Mouse (Mus musculus) E14TG2a.4 (cell line): ENCODE measurements around the gene Brwd1.
"Not testable (repeated sequence)": the region's sequence is repeated elsewhere in the genome, so short reads cannot be mapped to it uniquely, and the experiment has no call there.

Experiments used
- CTCF ChIP-seq: conservative IDR thresholded peaks from 2 replicates; pipeline ENCODE4 v1.5.1; 2014; ENCODE audit warnings: low read length
- POU5F1 ChIP-seq: IDR thresholded peaks from 2 replicates; pipeline ENCODE4 v1.6.1; 2014; ENCODE audit warnings: low read length, borderline replicate concordance

- not testable (repeated sequence) for TF ChIP-seq CTCF, POU5F1
Observed at GRCm38 (mm10) chr16:95994576-95994975, 87.8 kb downstream of the Brwd1 start.
